In genomic region chr2:32737008-32737407, GRCm38 (mm10) we compare ENCODE assay signal across 16 mouse cellular contexts. TPM values are rescaled to one million over a fixed set of nuclear protein-coding genes. Genes with fewer than 3 reads are reported as not detected.
DNase-seq lines count a peak whose midpoint lies in the region; ATAC-seq and TF ChIP-seq lines count a peak whose summit lies in the region.
"Had no signal": no experiment of that assay in that cellular context is flagged by ENCODE, and none has a peak within 500 bp of the region (broad histone marks: within the 10 kb centered on the region; RNA-seq: fewer than 3 reads in every experiment).

No protein-coding gene starts in this region.

- H3K9me3 ChIP-seq in heart, embryonic 10.5 days = no peaks in the 10 kb centered on the region
- H3K9me3 ChIP-seq in heart, embryonic 11.5 days (replicated peaks; ENCODE audit: control insufficient read depth, low read length) = no peaks in the 10 kb centered on the region
- no peaks in the 10 kb centered on the region for H3K9me3 ChIP-seq in intestine, embryonic 16.5 days (ENCODE audit: control insufficient read depth, low read length)
- H3K9me3 ChIP-seq in intestine, embryonic 15.5 days = no peaks in the 10 kb centered on the region
- H3K9me3 ChIP-seq in intestine, postnatal 0 days (ENCODE audit: control insufficient read depth) = no peaks in the 10 kb centered on the region
- H3K9me3 ChIP-seq in midbrain, embryonic 16.5 days (replicated peaks; ENCODE audit: control insufficient read depth, low read length, poor library complexity, severe bottlenecking) = no peaks in the 10 kb centered on the region
- H3K9me3 ChIP-seq: heart, embryonic 12.5 days had no signal

- TF ChIP-seq CTCF in intestine, postnatal 0 days (IDR thresholded peaks at IDR 0.05; ENCODE audit: low read depth) = 0 out of 2 replicates have a peak, but pooled peaks have one; percentile 13

- H3K36me3 ChIP-seq in heart, embryonic 10.5 days = peaks cover 10% of the 10 kb centered on the region; the same call in 1 of the 2 replicates
- H3K36me3 ChIP-seq in heart, embryonic 11.5 days (ENCODE audit: control insufficient read depth, insufficient read depth, low read length) = no peaks in the 10 kb centered on the region
- 0 out of 2 replicates have a peak, but pooled peaks cover 2% of the 10 kb centered on the region for H3K36me3 ChIP-seq in intestine, embryonic 16.5 days (ENCODE audit: control insufficient read depth, insufficient read depth, low read length)
- no peaks in the 10 kb centered on the region for H3K36me3 ChIP-seq in intestine, embryonic 15.5 days
- no peaks in the 10 kb centered on the region for H3K36me3 ChIP-seq in intestine, postnatal 0 days (ENCODE audit: control insufficient read depth, insufficient read depth)
- H3K36me3 ChIP-seq in midbrain, embryonic 16.5 days (ENCODE audit: control insufficient read depth, insufficient read depth, low read length) = no peaks in the 10 kb centered on the region

- no peak overlapping the region for H3K4me3 ChIP-seq in heart, embryonic 10.5 days
- no peak overlapping the region for H3K4me3 ChIP-seq in heart, embryonic 11.5 days (ENCODE audit: low read depth, low read length)
- H3K4me3 ChIP-seq in intestine, embryonic 16.5 days (ENCODE audit: low read length) = no peak overlapping the region
- no peak overlapping the region for H3K4me3 ChIP-seq in intestine, embryonic 15.5 days (replicated peaks)
- peak overlapping the region; percentile 3; the same call in 1 of the 2 replicates for H3K4me3 ChIP-seq in brown adipose tissue, adult 24 weeks (ENCODE audit: insufficient read depth, low read depth, low read length)
- no peak overlapping the region for H3K4me3 ChIP-seq in intestine, postnatal 0 days (ENCODE audit: low read depth, low read length)
- H3K4me3 ChIP-seq in midbrain, embryonic 16.5 days (ENCODE audit: low read depth, low read length) = no peak overlapping the region
- H3K4me3 ChIP-seq: heart, embryonic 12.5 days had no signal

- H3K4me1 ChIP-seq in heart, embryonic 10.5 days = peaks cover 59% of the 10 kb centered on the region
- H3K4me1 ChIP-seq in heart, embryonic 11.5 days (ENCODE audit: control insufficient read depth, insufficient read depth, low read length) = peaks cover 28% of the 10 kb centered on the region
- H3K4me1 ChIP-seq in intestine, embryonic 16.5 days (ENCODE audit: control insufficient read depth, insufficient read depth, low read length) = peaks cover 36% of the 10 kb centered on the region
- H3K4me1 ChIP-seq in intestine, embryonic 15.5 days (replicated peaks) = peaks cover 38% of the 10 kb centered on the region
- peaks cover 26% of the 10 kb centered on the region for H3K4me1 ChIP-seq in brown adipose tissue, adult 24 weeks (ENCODE audit: control insufficient read depth, insufficient read depth, insufficient read length, low read length)
- no peaks in the 10 kb centered on the region for H3K4me1 ChIP-seq in intestine, postnatal 0 days (replicated peaks; ENCODE audit: control insufficient read depth, insufficient read depth, low read length)
- peaks cover 3% of the 10 kb centered on the region; the same call in 1 of the 2 replicates for H3K4me1 ChIP-seq in midbrain, embryonic 16.5 days (ENCODE audit: control insufficient read depth, insufficient read depth, low read length)

- H3K9ac ChIP-seq in heart, embryonic 11.5 days (ENCODE audit: low read depth, low read length) = no peak overlapping the region
- 0 out of 2 replicates have a peak overlapping the region, but pooled peaks have one; percentile 20 for H3K9ac ChIP-seq in intestine, embryonic 16.5 days (ENCODE audit: low read depth, low read length)
- no peak overlapping the region for H3K9ac ChIP-seq in intestine, embryonic 15.5 days
- no peak overlapping the region for H3K9ac ChIP-seq in intestine, postnatal 0 days (ENCODE audit: low read depth, low read length)
- H3K9ac ChIP-seq in midbrain, embryonic 16.5 days (ENCODE audit: low read depth, low read length) = no peak overlapping the region
- H3K9ac ChIP-seq: heart, embryonic 12.5 days had no signal

- no peak for DNase-seq in heart, embryonic 10.5 days (ENCODE audit: low spot score)
- DNase-seq: cerebellum, postnatal 10 days; kidney, postnatal 10 days; lung, postnatal 36 days; midbrain, embryonic 14.5 days; thymus, postnatal 36 days had no signal

- WGBS in heart, embryonic 10.5 days = 54% methylated on average over 6 of the region's 6 CpGs
- 47% methylated on average over 6 of the region's 6 CpGs for WGBS in heart, embryonic 11.5 days (ENCODE audit: insufficient replicate concordance)
- WGBS in intestine, embryonic 16.5 days = 56% methylated on average over 6 of the region's 6 CpGs
- 69% methylated on average over 6 of the region's 6 CpGs for WGBS in intestine, embryonic 15.5 days
- WGBS in intestine, postnatal 0 days = 62% methylated on average over 6 of the region's 6 CpGs
- 45% methylated on average over 6 of the region's 6 CpGs for WGBS in midbrain, embryonic 16.5 days

- H3K27ac ChIP-seq in heart, embryonic 10.5 days = peak overlapping the region; percentile 6; the same call in 1 of the 2 replicates
- H3K27ac ChIP-seq in heart, embryonic 11.5 days (ENCODE audit: low read depth, low read length) = no peak overlapping the region
- no peak overlapping the region for H3K27ac ChIP-seq in intestine, embryonic 16.5 days (ENCODE audit: low read length)
- no peak overlapping the region for H3K27ac ChIP-seq in intestine, embryonic 15.5 days
- peak overlapping the region; percentile 77; the same call in 1 of the 2 replicates for H3K27ac ChIP-seq in brown adipose tissue, adult 24 weeks (replicated peaks; ENCODE audit: low read depth, low read length)
- no peak overlapping the region for H3K27ac ChIP-seq in intestine, postnatal 0 days (ENCODE audit: low read depth, low read length)
- no peak overlapping the region for H3K27ac ChIP-seq in midbrain, embryonic 16.5 days (ENCODE audit: low read length)

- no peak overlapping the region for H3K4me2 ChIP-seq in heart, embryonic 11.5 days
- no peak overlapping the region for H3K4me2 ChIP-seq in intestine, embryonic 16.5 days (ENCODE audit: low read depth, low read length)
- no peak overlapping the region for H3K4me2 ChIP-seq in intestine, embryonic 15.5 days (replicated peaks)
- H3K4me2 ChIP-seq in intestine, postnatal 0 days (replicated peaks; ENCODE audit: low read depth) = no peak overlapping the region
- H3K4me2 ChIP-seq in midbrain, embryonic 16.5 days (ENCODE audit: low read length) = no peak overlapping the region
- H3K4me2 ChIP-seq: heart, embryonic 12.5 days had no signal

- peaks cover 33% of the 10 kb centered on the region for H3K27me3 ChIP-seq in heart, embryonic 10.5 days (ENCODE audit: insufficient read depth, poor library complexity, severe bottlenecking)
- peaks cover 13% of the 10 kb centered on the region for H3K27me3 ChIP-seq in heart, embryonic 11.5 days (ENCODE audit: control insufficient read depth, insufficient read depth, low read length)
- H3K27me3 ChIP-seq in intestine, embryonic 16.5 days (replicated peaks; ENCODE audit: control insufficient read depth, insufficient read depth, low read length) = peaks cover 10% of the 10 kb centered on the region
- H3K27me3 ChIP-seq in intestine, embryonic 15.5 days (replicated peaks) = peaks cover 21% of the 10 kb centered on the region
- H3K27me3 ChIP-seq in intestine, postnatal 0 days (replicated peaks; ENCODE audit: control insufficient read depth, insufficient read depth, low read length) = peaks cover 16% of the 10 kb centered on the region
- no peaks in the 10 kb centered on the region for H3K27me3 ChIP-seq in midbrain, embryonic 16.5 days (ENCODE audit: control insufficient read depth, insufficient read depth, low read depth, low read length)

- no peak for ATAC-seq in heart, embryonic 11.5 days (replicated peaks; ENCODE audit: insufficient number of reproducible peaks, low FRiP score, low TSS enrichment)
- ATAC-seq in intestine, embryonic 16.5 days = no peak
- ATAC-seq in intestine, embryonic 15.5 days = no peak
- no peak for ATAC-seq in intestine, postnatal 0 days
- ATAC-seq in midbrain, embryonic 16.5 days = no peak
- ATAC-seq: forebrain, embryonic 14.5 days had no signal

RNA-seq across cellular contexts. Expression of gene 6330409D20Rik, which starts 3.8 kb away (rescaled TPM):
- 0.28 TPM in 1 of 2 replicates, not detected in the other for polyA plus RNA-seq in heart, embryonic 10.5 days (2016; fragmentation: Nextera tagmentation; extraction: Ambion mirVana)
- polyA plus RNA-seq in heart, embryonic 11.5 days (2014; fragmentation: Nextera tagmentation; extraction: Ambion mirVana) = 0.32 and 0.46 TPM in 2 replicates
- polyA plus RNA-seq in intestine, embryonic 16.5 days (2015; fragmentation: Nextera tagmentation; extraction: Ambion mirVana) = 0.26 TPM in 1 of 2 replicates, not detected in the other
- 0.13 and 0.34 TPM in 2 replicates for polyA plus RNA-seq in intestine, embryonic 15.5 days (2015; fragmentation: Nextera tagmentation; extraction: Ambion mirVana)
- not detected in 2 replicates for polyA plus RNA-seq in brown adipose tissue, adult 24 weeks (2012; ENCODE audit: insufficient read depth, insufficient read length, missing spikeins)
- 0.18 TPM in 2 replicates for polyA plus RNA-seq in intestine, postnatal 0 days (2015; fragmentation: Nextera tagmentation; extraction: Ambion mirVana)
- polyA plus RNA-seq in midbrain, embryonic 16.5 days (2015; fragmentation: Nextera tagmentation; extraction: Ambion mirVana) = 3.2 and 3.5 TPM in 2 replicates
- polyA plus RNA-seq: heart, embryonic 12.5 days; liver, embryonic 16.5 days; small intestine, adult 2 months had no signal

RNA-seq across cellular contexts. Expression of gene Sh2d3c, which starts 16.2 kb away (rescaled TPM):
- 34.8 and 35.4 TPM in 2 replicates for polyA plus RNA-seq in heart, embryonic 10.5 days (2016; fragmentation: Nextera tagmentation; extraction: Ambion mirVana)
- 26.4 and 29.1 TPM in 2 replicates for polyA plus RNA-seq in heart, embryonic 11.5 days (2014; fragmentation: Nextera tagmentation; extraction: Ambion mirVana)
- 26.1 and 26.5 TPM in 2 replicates for polyA plus RNA-seq in intestine, embryonic 16.5 days (2015; fragmentation: Nextera tagmentation; extraction: Ambion mirVana)
- 27.8 and 28.6 TPM in 2 replicates for polyA plus RNA-seq in intestine, embryonic 15.5 days (2015; fragmentation: Nextera tagmentation; extraction: Ambion mirVana)
- polyA plus RNA-seq in brown adipose tissue, adult 24 weeks (2012; ENCODE audit: insufficient read depth, insufficient read length, missing spikeins) = 4.4 and 6.3 TPM in 2 replicates
- polyA plus RNA-seq in intestine, postnatal 0 days (2015; fragmentation: Nextera tagmentation; extraction: Ambion mirVana) = 11.2 and 11.7 TPM in 2 replicates
- polyA plus RNA-seq in midbrain, embryonic 16.5 days (2015; fragmentation: Nextera tagmentation; extraction: Ambion mirVana) = 51.1 and 59.3 TPM in 2 replicates

RNA-seq across cellular contexts. Expression of gene Tor2a, which starts 20.0 kb away (rescaled TPM):
- 46.2 and 57.2 TPM in 2 replicates for polyA plus RNA-seq in heart, embryonic 10.5 days (2016; fragmentation: Nextera tagmentation; extraction: Ambion mirVana)
- polyA plus RNA-seq in heart, embryonic 11.5 days (2014; fragmentation: Nextera tagmentation; extraction: Ambion mirVana) = 39.8 and 46.6 TPM in 2 replicates
- polyA plus RNA-seq in intestine, embryonic 16.5 days (2015; fragmentation: Nextera tagmentation; extraction: Ambion mirVana) = 73.1 and 74.0 TPM in 2 replicates
- 61.4 and 64.2 TPM in 2 replicates for polyA plus RNA-seq in intestine, embryonic 15.5 days (2015; fragmentation: Nextera tagmentation; extraction: Ambion mirVana)
- polyA plus RNA-seq in brown adipose tissue, adult 24 weeks (2012; ENCODE audit: insufficient read depth, insufficient read length, missing spikeins) = 16.8 and 17.6 TPM in 2 replicates
- polyA plus RNA-seq in intestine, postnatal 0 days (2015; fragmentation: Nextera tagmentation; extraction: Ambion mirVana) = 59.2 and 60.4 TPM in 2 replicates
- 46.9 and 48.5 TPM in 2 replicates for polyA plus RNA-seq in midbrain, embryonic 16.5 days (2015; fragmentation: Nextera tagmentation; extraction: Ambion mirVana)

RNA-seq across cellular contexts. Expression of gene Cdk9, which starts 24.1 kb away (rescaled TPM):
- polyA plus RNA-seq in heart, embryonic 10.5 days (2016; fragmentation: Nextera tagmentation; extraction: Ambion mirVana) = 89.1 and 115 TPM in 2 replicates
- polyA plus RNA-seq in heart, embryonic 11.5 days (2014; fragmentation: Nextera tagmentation; extraction: Ambion mirVana) = 53.8 and 61.2 TPM in 2 replicates
- 83.4 and 86.0 TPM in 2 replicates for polyA plus RNA-seq in intestine, embryonic 16.5 days (2015; fragmentation: Nextera tagmentation; extraction: Ambion mirVana)
- 95.7 and 99.6 TPM in 2 replicates for polyA plus RNA-seq in intestine, embryonic 15.5 days (2015; fragmentation: Nextera tagmentation; extraction: Ambion mirVana)
- polyA plus RNA-seq in brown adipose tissue, adult 24 weeks (2012; ENCODE audit: insufficient read depth, insufficient read length, missing spikeins) = 27.3 and 27.6 TPM in 2 replicates
- 54.0 and 62.2 TPM in 2 replicates for polyA plus RNA-seq in intestine, postnatal 0 days (2015; fragmentation: Nextera tagmentation; extraction: Ambion mirVana)
- 61.3 and 67.3 TPM in 2 replicates for polyA plus RNA-seq in midbrain, embryonic 16.5 days (2015; fragmentation: Nextera tagmentation; extraction: Ambion mirVana)

RNA-seq across cellular contexts. Expression of gene Fpgs, which starts 33.1 kb away (rescaled TPM):
- polyA plus RNA-seq in heart, embryonic 10.5 days (2016; fragmentation: Nextera tagmentation; extraction: Ambion mirVana) = 24.7 and 34.8 TPM in 2 replicates
- polyA plus RNA-seq in heart, embryonic 11.5 days (2014; fragmentation: Nextera tagmentation; extraction: Ambion mirVana) = 14.5 and 15.3 TPM in 2 replicates
- polyA plus RNA-seq in intestine, embryonic 16.5 days (2015; fragmentation: Nextera tagmentation; extraction: Ambion mirVana) = 29.8 and 32.0 TPM in 2 replicates
- 30.1 and 35.5 TPM in 2 replicates for polyA plus RNA-seq in intestine, embryonic 15.5 days (2015; fragmentation: Nextera tagmentation; extraction: Ambion mirVana)
- 2.8 and 2.9 TPM in 2 replicates for polyA plus RNA-seq in brown adipose tissue, adult 24 weeks (2012; ENCODE audit: insufficient read depth, insufficient read length, missing spikeins)
- 12.4 and 15.2 TPM in 2 replicates for polyA plus RNA-seq in intestine, postnatal 0 days (2015; fragmentation: Nextera tagmentation; extraction: Ambion mirVana)
- polyA plus RNA-seq in midbrain, embryonic 16.5 days (2015; fragmentation: Nextera tagmentation; extraction: Ambion mirVana) = 21.1 and 23.5 TPM in 2 replicates

Comparison
In these comparisons a context has a peak if more than half of its experiments do, and no peak if none do; other contexts are left out.
1. H3K27ac ChIP-seq: peak in heart, embryonic 10.5 days (single experiment) and brown adipose tissue, adult 24 weeks (single experiment); none in heart, embryonic 11.5 days (single experiment), intestine, embryonic 16.5 days (single experiment), intestine, embryonic 15.5 days (single experiment), intestine, postnatal 0 days (single experiment) and midbrain, embryonic 16.5 days (single experiment).